Mouse (Mus musculus) liver, embryonic 16.5 days (tissue): Measurements from ENCODE around the gene Tgfb1. TPM values are rescaled to one million over a fixed set of nuclear protein-coding genes. Genes with fewer than 3 reads are reported as not detected.
A peak's percentile ranks its signal among the peaks of the same experiment; 100 is the strongest.

ENCODE experiments used
- ATAC-seq: fragments of 200-750 bp; cut with Nextera tagmentation; 2 replicates; pipeline ENCODE4 v1.8.0; 2017; ENCODE audit warnings: low read depth, mild to moderate bottlenecking, moderate number of reproducible peaks, moderate library complexity
- H3K27ac ChIP-seq: fragments of 300-500 bp; sonication (generic); 2 replicates; pipeline ENCODE4 v1.5.1; 2014; ENCODE audit warnings: mild to moderate bottlenecking, low read length
- H3K27me3 ChIP-seq: fragments of 300-500 bp; sonication (generic); 2 replicates; pipeline ENCODE4 v1.6.1; 2014; ENCODE audit warnings: low read depth, low read length, mixed read lengths; ENCODE audit not compliant: control insufficient read depth, insufficient read depth
- H3K36me3 ChIP-seq: fragments of 300-500 bp; sonication (generic); 2 replicates; pipeline ENCODE4 v1.6.1; 2014; ENCODE audit warnings: mild to moderate bottlenecking; ENCODE audit not compliant: control insufficient read depth, insufficient read depth
- H3K4me1 ChIP-seq: fragments of 300-500 bp; sonication (generic); 2 replicates; pipeline ENCODE4 v1.6.1; 2014; ENCODE audit warnings: low read depth, low read length, mixed read lengths; ENCODE audit not compliant: control insufficient read depth
- H3K4me2 ChIP-seq: fragments of 300-500 bp; sonication (generic); 2 replicates; pipeline ENCODE4 v1.6.1; 2014; ENCODE audit warnings: low read depth, low read length, mixed read lengths
- H3K4me3 ChIP-seq: fragments of 300-500 bp; sonication (generic); 2 replicates; pipeline ENCODE4 v1.5.1; 2014; ENCODE audit warnings: low read depth, mild to moderate bottlenecking, low read length
- H3K9ac ChIP-seq: fragments of 300-500 bp; sonication (generic); 2 replicates; pipeline ENCODE4 v1.6.1; 2014; ENCODE audit warnings: low read depth, low read length
- H3K9me3 ChIP-seq: fragments of 300-500 bp; sonication (generic); replicated peaks from 2 replicates; pipeline ENCODE4 v1.6.1; 2016; ENCODE audit warnings: low read length; ENCODE audit not compliant: control insufficient read depth
- WGBS: fragments of 180-500 bp; shearing (Covaris S2); extraction: QIAGEN DNeasy Blood & Tissue Kit; methylation state at CpG from one replicate; pipeline ENCODE4 v1.1.7; 2014; ENCODE audit not compliant: insufficient replicate concordance; 5-methylcytosine and 5-hydroxymethylcytosine counted together
- polyA plus RNA-seq: library from polyadenylated mRNA; unstranded; fragments of >200 nt; fragmentation: Nextera tagmentation; extraction: Ambion mirVana; gene quantifications from 2 replicates; pipeline ENCODE4 v1.2.1, GENCODE M21; 2015

The Tgfb1 gene
- polyA plus RNA-seq, 1 experiment from 2014 or later: 4.1 TPM

- Histone ChIP-seq H3K4me1 (peaks cover 47% of the 10 kb centered on the region), H3K4me2 (0 out of 2 replicates have a peak overlapping the region, but pooled peaks have one; percentile 5), H3K9me3 (peaks cover 3% of the 10 kb centered on the region), H3K27ac (peak overlapping the region; percentile 56), H3K9ac (no peak overlapping the region), H3K36me3 (peaks cover 8% of the 10 kb centered on the region), H3K27me3 (no peaks in the 10 kb centered on the region), H3K4me3 (no peak overlapping the region)
- WGBS: 46% methylated on average over 7 of the region's 7 CpGs
- ATAC-seq: no peak
These were observed 19.9 kb downstream of the Tgfb1 start for GRCm38 (mm10) chr7:25706578-25707170.

GRCm38 (mm10) chr7:25707581-25708292 is 20.9 kb downstream of the Tgfb1 start:
- 49% methylated on average over 15 of the region's 15 CpGs for WGBS
- Histone ChIP-seq H3K27me3 (no peaks in the 10 kb centered on the region), H3K4me2 (no peak overlapping the region), H3K9me3 (no peaks in the 10 kb centered on the region), H3K4me1 (peaks cover 50% of the 10 kb centered on the region), H3K27ac (peak overlapping the region; percentile 56), H3K36me3 (no peaks in the 10 kb centered on the region; the same call in 1 of the 2 replicates), H3K9ac (no peak overlapping the region), H3K4me3 (no peak overlapping the region)
- peak; percentile 22 for ATAC-seq

DNA sequence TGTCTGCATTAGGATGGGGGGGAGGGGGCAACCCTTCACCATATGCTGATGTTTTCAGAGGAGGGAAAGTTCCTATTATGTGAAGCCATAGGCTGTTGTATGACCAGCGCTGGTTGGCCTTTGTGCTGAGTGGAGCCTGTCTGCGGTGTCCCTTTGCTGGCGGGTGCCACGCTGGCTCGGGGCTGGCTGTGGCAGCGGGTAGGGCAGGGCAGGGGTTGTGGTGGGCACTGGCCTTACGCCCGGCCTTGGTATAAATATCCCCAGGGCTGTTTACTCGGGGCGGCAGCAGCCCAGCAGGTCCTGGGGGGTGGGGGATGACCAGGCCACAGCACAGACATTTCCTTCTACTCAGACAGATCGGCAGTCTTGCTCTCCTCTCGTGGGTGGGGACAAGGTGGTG is 23.2 kb downstream of the Tgfb1 start:
- H3K27ac ChIP-seq: no peak overlapping the region
- no peak overlapping the region for H3K4me3 ChIP-seq
- no peak for ATAC-seq
- H3K27me3 ChIP-seq: no peaks in the 10 kb centered on the region
- H3K4me2 ChIP-seq: no peak overlapping the region
- peaks cover 12% of the 10 kb centered on the region for H3K36me3 ChIP-seq
- WGBS: 53% methylated on average over 12 of the region's 12 CpGs
- peaks cover 37% of the 10 kb centered on the region for H3K4me1 ChIP-seq
- H3K9ac ChIP-seq: no peak overlapping the region
- no peaks in the 10 kb centered on the region for H3K9me3 ChIP-seq

- Histone ChIP-seq H3K4me2 (no peak overlapping the region), H3K27me3 (no peaks in the 10 kb centered on the region), H3K4me3 (no peak overlapping the region), H3K9me3 (no peaks in the 10 kb centered on the region), H3K4me1 (peaks cover 33% of the 10 kb centered on the region), H3K9ac (no peak overlapping the region), H3K36me3 (peaks cover 19% of the 10 kb centered on the region), H3K27ac (0 out of 2 replicates have a peak overlapping the region, but pooled peaks have one; percentile 20)
- 50% methylated on average over 7 of the region's 7 CpGs for WGBS
- no peak for ATAC-seq
These were observed 23.8 kb downstream of the Tgfb1 start for GRCm38 (mm10) chr7:25710519-25711130.

DNA sequence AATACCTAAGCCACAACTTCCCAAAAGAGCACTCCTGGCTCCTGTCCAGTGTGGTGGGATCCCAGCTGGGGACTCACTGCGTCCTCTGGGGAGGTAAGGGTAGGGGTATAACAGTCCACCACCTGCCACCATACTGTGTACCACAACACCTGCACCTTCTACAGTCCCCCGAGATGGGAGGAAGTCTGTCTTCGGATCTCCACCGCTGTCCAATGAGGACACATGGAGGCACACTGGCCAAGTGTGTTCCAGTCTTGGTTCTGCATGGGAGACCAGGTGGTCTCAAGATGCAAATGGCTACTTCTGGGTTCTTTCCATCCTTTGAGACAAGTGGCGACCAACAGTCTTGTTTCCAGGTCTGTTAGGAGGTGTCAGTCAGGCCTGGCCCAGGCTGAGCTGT is 24.4 kb downstream of the Tgfb1 start:
- no peak overlapping the region for H3K9ac ChIP-seq
- no peak for ATAC-seq
- no peak overlapping the region for H3K4me2 ChIP-seq
- peaks cover 23% of the 10 kb centered on the region for H3K36me3 ChIP-seq
- no peaks in the 10 kb centered on the region for H3K27me3 ChIP-seq
- peak overlapping the region; percentile 20; the same call in 1 of the 2 replicates for H3K27ac ChIP-seq
- H3K9me3 ChIP-seq: no peaks in the 10 kb centered on the region
- whole genome bisulfite sequencing: 63% methylated on average over 5 of the region's 5 CpGs
- H3K4me1 ChIP-seq: peaks cover 29% of the 10 kb centered on the region
- no peak overlapping the region for H3K4me3 ChIP-seq

DNA sequence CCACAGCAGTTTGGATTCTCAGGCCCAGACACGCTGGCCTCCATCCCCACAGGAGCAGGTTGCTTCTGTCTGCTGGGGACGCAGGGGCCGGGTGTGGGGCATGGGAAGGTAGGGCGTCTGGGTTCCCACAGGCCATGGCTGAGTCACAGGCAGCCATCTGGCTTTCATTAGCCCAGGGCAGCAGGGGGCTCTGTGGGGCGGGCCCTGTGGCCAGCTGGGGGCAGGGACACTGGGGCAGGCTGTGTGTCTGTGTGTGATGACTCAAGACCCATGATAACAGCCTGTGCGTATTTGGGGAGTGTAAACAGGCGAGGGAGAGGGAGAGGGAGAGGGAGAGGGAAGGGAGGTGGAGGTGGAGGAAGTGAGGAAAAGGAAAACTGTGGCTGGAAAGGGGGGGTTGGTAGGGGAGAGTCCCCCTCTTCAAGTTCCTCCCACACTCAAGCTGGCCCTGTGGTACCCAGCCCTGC is 25.0 kb downstream of the Tgfb1 start:
- peaks cover 29% of the 10 kb centered on the region for H3K4me1 ChIP-seq
- H3K27ac ChIP-seq: peak overlapping the region; percentile 38; the same call in 1 of the 2 replicates

DNA sequence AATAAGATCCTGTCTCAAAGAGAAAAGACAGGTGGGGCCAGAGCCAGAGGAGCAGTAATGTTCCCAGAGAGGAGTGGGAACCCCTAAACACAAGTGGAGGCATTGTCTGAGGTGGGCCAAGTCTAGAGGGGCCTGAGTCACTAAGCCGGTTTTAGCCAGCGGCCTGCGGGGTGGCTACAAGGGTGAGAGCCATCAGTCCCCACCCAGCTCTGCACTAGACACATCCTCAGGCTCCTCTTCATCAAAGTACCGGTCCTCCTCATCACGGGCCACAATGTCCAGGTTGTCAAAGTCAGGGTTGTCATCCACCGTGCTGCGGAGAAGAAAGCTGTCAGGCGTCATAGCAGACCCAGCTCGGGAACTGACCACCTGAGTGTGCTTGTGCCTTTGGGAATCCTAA is 26.0 kb downstream of the Tgfb1 start:
- Histone ChIP-seq H3K27ac (no peak overlapping the region), H3K27me3 (no peaks in the 10 kb centered on the region), H3K4me1 (peaks cover 24% of the 10 kb centered on the region), H3K4me2 (no peak overlapping the region), H3K36me3 (peaks cover 23% of the 10 kb centered on the region), H3K4me3 (no peak overlapping the region), H3K9ac (no peak overlapping the region), H3K9me3 (no peaks in the 10 kb centered on the region)
- WGBS: 80% methylated on average over 9 of the region's 9 CpGs
- ATAC-seq: no peak

More for the DNA sequence above, 25.0 kb downstream of the Tgfb1 start:
- ATAC-seq: peak; percentile 41
- WGBS: 26% methylated on average over 7 of the region's 7 CpGs
- Histone ChIP-seq H3K9ac (no peak overlapping the region), H3K27me3 (no peaks in the 10 kb centered on the region), H3K4me2 (no peak overlapping the region), H3K4me3 (no peak overlapping the region), H3K9me3 (no peaks in the 10 kb centered on the region), H3K36me3 (peaks cover 23% of the 10 kb centered on the region)

DNA sequence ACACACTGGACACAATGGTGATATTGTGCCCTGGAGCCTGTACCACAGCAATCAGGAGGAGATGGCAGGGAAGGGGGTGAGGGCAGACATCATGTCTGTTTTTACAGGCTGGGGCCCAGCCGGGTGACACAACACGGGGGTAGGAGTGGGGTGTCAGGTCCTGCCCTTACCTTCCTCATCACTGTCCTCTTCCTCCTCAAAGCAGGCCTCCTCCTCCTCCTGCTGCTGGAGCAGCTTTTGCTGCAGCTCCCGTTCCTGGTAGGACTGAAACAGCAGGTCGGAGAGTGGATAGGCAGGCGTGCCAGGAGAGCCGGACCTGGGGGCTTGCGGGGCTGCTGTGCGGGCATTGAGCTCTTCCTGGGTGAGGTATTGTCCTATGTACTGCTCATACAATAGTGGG is 27.8 kb downstream of the Tgfb1 start:
- H3K4me2 ChIP-seq: no peak overlapping the region
- H3K4me1 ChIP-seq: peaks cover 33% of the 10 kb centered on the region
- H3K27me3 ChIP-seq: no peaks in the 10 kb centered on the region
- H3K36me3 ChIP-seq: peaks cover 23% of the 10 kb centered on the region
- WGBS: 84% methylated on average over 8 of the region's 8 CpGs
- ATAC-seq: no peak
- no peak overlapping the region for H3K27ac ChIP-seq
- H3K9ac ChIP-seq: no peak overlapping the region
- no peak overlapping the region for H3K4me3 ChIP-seq
- no peaks in the 10 kb centered on the region for H3K9me3 ChIP-seq
